Mouse (Mus musculus) midbrain, postnatal 0 days (tissue): ENCODE measurements at regions not wholly inside any gene's neighbourhood (a gene's known extent, or its start where the extent isn't known, plus 50 kb on each side); places are given as distances from the start of the nearest gene placed in this dataset.

ENCODE experiments used
- ATAC-seq: fragments of 200-750 bp; cut with Nextera tagmentation; 2 replicates; pipeline ENCODE4 v1.8.0; 2017; ENCODE audit warnings: moderate number of reproducible peaks, mild to moderate bottlenecking, moderate TSS enrichment, moderate library complexity; ENCODE audit not compliant: low FRiP score
- DNase-seq: peaks from one replicate; pipeline ENCODE4 v3.0.0-alpha.2; 2015; ENCODE audit warnings: low spot score
- H3K27ac ChIP-seq: fragments of 300-500 bp; sonication (generic); 2 replicates; pipeline ENCODE4 v1.5.1; 2014; ENCODE audit warnings: low read depth, mild to moderate bottlenecking, low read length, mixed read lengths
- H3K27me3 ChIP-seq: fragments of 300-500 bp; sonication (generic); 2 replicates; pipeline ENCODE4 v1.6.1; 2014; ENCODE audit warnings: low read length, control low read depth, mixed read lengths; ENCODE audit not compliant: insufficient read depth
- H3K36me3 ChIP-seq: fragments of 300-500 bp; sonication (generic); 2 replicates; pipeline ENCODE4 v1.6.1; 2014; ENCODE audit warnings: low read length, control low read depth, mixed read lengths; ENCODE audit not compliant: insufficient read depth
- H3K4me1 ChIP-seq: fragments of 300-500 bp; sonication (generic); 2 replicates; pipeline ENCODE4 v1.6.1; 2014; ENCODE audit warnings: mild to moderate bottlenecking, control low read depth, antibody characterized with exemption, low read length, mixed read lengths; ENCODE audit not compliant: insufficient read depth
- H3K4me2 ChIP-seq: fragments of 300-500 bp; sonication (generic); 2 replicates; pipeline ENCODE4 v1.6.1; 2014; ENCODE audit warnings: low read depth, mild to moderate bottlenecking, low read length, mixed read lengths; ENCODE audit not compliant: poor library complexity, severe bottlenecking
- H3K4me3 ChIP-seq: fragments of 300-500 bp; sonication (generic); 2 replicates; pipeline ENCODE4 v1.5.1; 2014; ENCODE audit warnings: low read depth, mild to moderate bottlenecking, low read length, moderate library complexity
- H3K9ac ChIP-seq: fragments of 300-500 bp; sonication (generic); replicated peaks from 2 replicates; pipeline ENCODE4 v1.6.1; 2014; ENCODE audit warnings: mild to moderate bottlenecking, low read length, moderate library complexity, mixed read lengths; ENCODE audit not compliant: poor library complexity, severe bottlenecking
- H3K9me3 ChIP-seq: fragments of 300-500 bp; sonication (generic); 2 replicates; pipeline ENCODE4 v1.6.1; 2016; ENCODE audit warnings: low read length, control low read depth
- CTCF ChIP-seq: IDR thresholded peaks from 2 replicates; pipeline ENCODE4 v1.5.1; 2016; ENCODE audit warnings: antibody characterized with exemption, mild to moderate bottlenecking
- WGBS: fragments of 180-500 bp; shearing (Covaris S2); extraction: QIAGEN DNeasy Blood & Tissue Kit; methylation state at CpG from one replicate; pipeline ENCODE4 v1.1.7; 2014; 5-methylcytosine and 5-hydroxymethylcytosine counted together

GRCm38 (mm10) chr13:52007585-52008395 lies 161.3 kb downstream of the Gadd45g start:
- no peaks in the 10 kb centered on the region for H3K9me3 ChIP-seq
- H3K27ac ChIP-seq, result no peak overlapping the region
- H3K4me3 ChIP-seq, result no peak overlapping the region
- DNase-seq (no peak), ATAC-seq (no peak)
- H3K27me3 ChIP-seq, result peaks cover 4% of the 10 kb centered on the region; the same call in 1 of the 2 replicates
- no peak overlapping the region for H3K4me2 ChIP-seq
- H3K9ac ChIP-seq, result no peak overlapping the region
- no peaks in the 10 kb centered on the region for H3K4me1 ChIP-seq
- H3K36me3 ChIP-seq, result no peaks in the 10 kb centered on the region
- TF ChIP-seq CTCF, result no peak
- 80% methylated on average over 6 of the region's 6 CpGs for WGBS

DNA sequence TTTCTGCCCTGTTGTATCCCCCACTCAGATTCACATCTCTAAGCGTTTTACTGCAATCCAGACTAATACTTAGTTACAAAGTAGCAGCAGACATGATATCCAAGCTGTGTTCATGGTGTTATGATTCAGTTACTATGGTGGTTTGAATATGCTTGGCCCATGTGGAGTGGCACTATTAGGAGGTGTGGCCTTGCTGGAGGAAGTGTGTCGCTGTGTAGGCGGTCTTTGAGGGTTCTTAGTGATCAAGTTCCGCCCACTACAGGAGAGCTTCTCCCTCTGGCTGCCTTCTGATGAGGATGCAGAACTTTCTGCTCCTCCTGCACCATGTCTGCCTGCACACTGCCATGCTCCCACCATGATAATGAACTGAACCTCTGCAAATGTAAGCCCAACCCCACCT lies 162.8 kb downstream of the Gadd45g start:
- no peaks in the 10 kb centered on the region for H3K36me3 ChIP-seq
- no peak overlapping the region for H3K4me3 ChIP-seq
- H3K9ac ChIP-seq, result no peak overlapping the region
- TF ChIP-seq CTCF, result no peak
- H3K4me1 ChIP-seq, result no peaks in the 10 kb centered on the region; the same call in 1 of the 2 replicates
- WGBS, result 89% methylated on average over 4 of the region's 4 CpGs
- H3K27me3 ChIP-seq, result peaks cover 4% of the 10 kb centered on the region; the same call in 1 of the 2 replicates
- no peak overlapping the region for H3K27ac ChIP-seq
- no peak for DNase-seq
- H3K9me3 ChIP-seq, result no peaks in the 10 kb centered on the region
- no peak overlapping the region for H3K4me2 ChIP-seq
- ATAC-seq, result no peak

GRCm38 (mm10) chr13:52009766-52010165 lies 163.3 kb downstream of the Gadd45g start:
- Histone ChIP-seq H3K9ac (no peak overlapping the region), H3K4me2 (no peak overlapping the region), H3K4me3 (no peak overlapping the region), H3K27ac (no peak overlapping the region), H3K9me3 (no peaks in the 10 kb centered on the region), H3K27me3 (peaks cover 4% of the 10 kb centered on the region; the same call in 1 of the 2 replicates), H3K36me3 (no peaks in the 10 kb centered on the region), H3K4me1 (peaks cover 1% of the 10 kb centered on the region; the same call in 1 of the 2 replicates)
- ATAC-seq (no peak), DNase-seq (no peak)
- 92% methylated on average over 6 of the region's 6 CpGs for WGBS
- TF ChIP-seq CTCF, result no peak

- Histone ChIP-seq H3K4me1 (peaks cover 11% of the 10 kb centered on the region; the same call in 1 of the 2 replicates), H3K4me2 (no peak overlapping the region), H3K4me3 (no peak overlapping the region), H3K9ac (no peak overlapping the region), H3K36me3 (no peaks in the 10 kb centered on the region), H3K27me3 (peaks cover 4% of the 10 kb centered on the region; the same call in 1 of the 2 replicates), H3K9me3 (no peaks in the 10 kb centered on the region), H3K27ac (no peak overlapping the region)
- DNase-seq (no peak), ATAC-seq (no peak)
- WGBS, result 75% methylated on average over 3 of the region's 3 CpGs
- no peak for TF ChIP-seq CTCF
Observed at GRCm38 (mm10) chr13:52011001-52011400, 164.5 kb downstream of the Gadd45g start.

- H3K27ac ChIP-seq, result no peak overlapping the region
- no peaks in the 10 kb centered on the region for H3K36me3 ChIP-seq
- no peak overlapping the region for H3K9ac ChIP-seq
- peaks cover 11% of the 10 kb centered on the region; the same call in 1 of the 2 replicates for H3K4me1 ChIP-seq
- H3K4me3 ChIP-seq, result no peak overlapping the region
- WGBS, result 60% methylated on average over 1 of the region's 1 CpGs
- ATAC-seq (no peak), DNase-seq (no peak)
- H3K9me3 ChIP-seq, result no peaks in the 10 kb centered on the region
- peaks cover 4% of the 10 kb centered on the region; the same call in 1 of the 2 replicates for H3K27me3 ChIP-seq
- no peak overlapping the region for H3K4me2 ChIP-seq
- no peak for TF ChIP-seq CTCF
Observed at GRCm38 (mm10) chr13:52013182-52013581, 166.7 kb downstream of the Gadd45g start.

DNA sequence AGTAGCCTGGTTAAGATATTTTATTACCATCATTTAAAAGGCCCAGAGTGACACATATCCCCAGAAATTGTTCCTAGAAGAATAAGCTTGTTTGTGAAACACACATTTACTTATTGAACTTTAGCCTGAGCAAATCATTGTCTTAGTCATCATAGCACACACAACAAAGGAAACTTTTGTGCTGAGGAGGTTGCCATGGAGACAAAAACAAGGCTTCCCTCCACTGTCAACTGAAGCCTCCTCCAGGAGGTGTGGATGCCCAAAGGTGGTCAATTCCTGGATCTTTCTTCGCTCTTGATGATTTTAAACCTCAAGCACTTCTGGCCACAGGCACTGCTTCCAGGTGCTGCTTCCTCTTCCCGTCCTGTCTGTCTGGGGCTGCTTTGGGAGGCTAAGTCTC lies 167.3 kb downstream of the Gadd45g start:
- Histone ChIP-seq H3K4me3 (no peak overlapping the region), H3K27ac (peak overlapping the region; percentile 55; the same call in 1 of the 2 replicates), H3K9me3 (no peaks in the 10 kb centered on the region), H3K27me3 (0 out of 2 replicates have a peak, but pooled peaks cover 4% of the 10 kb centered on the region), H3K36me3 (no peaks in the 10 kb centered on the region), H3K9ac (no peak overlapping the region), H3K4me1 (peaks cover 11% of the 10 kb centered on the region; the same call in 1 of the 2 replicates), H3K4me2 (no peak overlapping the region)
- no peak for TF ChIP-seq CTCF
- no peak for DNase-seq
- ATAC-seq, result no peak
- 42% methylated on average over 2 of the region's 2 CpGs for WGBS
